Mouse (Mus musculus): Measurements from ENCODE around the gene Mlh1.

- TF ChIP-seq CTCF (IDR thresholded peaks at IDR 0.05) (no peak), EP300 (IDR thresholded peaks at IDR 0.05) (no peak)
Observed at GRCm38 (mm10) chr9:111221580-111221979, 50.0 kb downstream of the Mlh1 start.
